Mouse (Mus musculus) CH12.LX (cell line): ENCODE data around the gene Il4.

ENCODE experiments used
- CTCF ChIP-seq, 2 experiments: IDR thresholded peaks in 1 of 2; conservative IDR thresholded peaks in 1 of 2; 2 replicates each; pipeline ENCODE4 v1.5.1; 2011 to 2012; ENCODE audit warnings: low read depth in 2 of 2, low read length in 2 of 2, improper control_type of control experiment in 1 of 2, inconsistent platforms in 1 of 2, mild to moderate bottlenecking in 1 of 2, moderate library complexity in 1 of 2
- KAT2A ChIP-seq: IDR thresholded peaks from 2 replicates; pipeline ENCODE4 v1.6.1; 2012; ENCODE audit warnings: low read length, improper control_type of control experiment, inconsistent platforms; ENCODE audit not compliant: insufficient replicate concordance
- MAZ ChIP-seq: IDR thresholded peaks from 2 replicates; pipeline ENCODE4 v1.6.1; 2012; ENCODE audit warnings: low read depth, mild to moderate bottlenecking, inconsistent platforms, low read length, improper control_type of control experiment, moderate library complexity
- MYC ChIP-seq: IDR thresholded peaks from 2 replicates; pipeline ENCODE4 v1.6.1; 2011; ENCODE audit warnings: low read depth, mild to moderate bottlenecking, improper control_type of control experiment, low read length
- NELFE ChIP-seq: IDR thresholded peaks from 2 replicates; pipeline ENCODE4 v1.6.1; 2011; ENCODE audit warnings: low read depth, low read length, improper control_type of control experiment
- NRF1 ChIP-seq: IDR thresholded peaks from 2 replicates; pipeline ENCODE4 v1.6.1; 2014; ENCODE audit warnings: low read depth, mild to moderate bottlenecking, inconsistent platforms, low read length, improper control_type of control experiment, moderate library complexity

- TF ChIP-seq NRF1: peak; percentile 78
- peak in 1 of 2 experiments; percentile 8; a peak in 2 of 4 replicates for TF ChIP-seq CTCF (conservative IDR thresholded peaks at IDR 0.05 in 1 of 2, IDR thresholded peaks at IDR 0.05 in 1 of 2; ENCODE audit: low read depth in 2 of 2, low read length in 2 of 2)
- peak; percentile 93 for TF ChIP-seq MYC
- TF ChIP-seq MAZ: peak; percentile 96
- TF ChIP-seq NELFE: peak; percentile 69
- TF ChIP-seq KAT2A: 0 out of 2 replicates have a peak, but pooled peaks have one; percentile 45
These were observed 8.4 kb upstream of the Il4 start for GRCm38 (mm10) chr11:53626802-53627373.
